In genomic region chr1:43486500-43486899, GRCm38 (mm10) we compare ENCODE assay signal across 28 mouse cellular contexts. TPM values are rescaled to one million over a fixed set of nuclear protein-coding genes. Genes with fewer than 3 reads are reported as not detected.
DNase-seq lines count a peak whose midpoint lies in the region; ATAC-seq and TF ChIP-seq lines count a peak whose summit lies in the region.
"Had no signal": no experiment of that assay in that cellular context is flagged by ENCODE, and none has a peak within 500 bp of the region (broad histone marks: within the 10 kb centered on the region; RNA-seq: fewer than 3 reads in every experiment).

No protein-coding gene starts in this region.

- H3K4me2 ChIP-seq in intestine, embryonic 16.5 days (ENCODE audit: low read depth, low read length) = no peak overlapping the region
- no peak overlapping the region for H3K4me2 ChIP-seq in liver, embryonic 14.5 days (ENCODE audit: low read depth)
- H3K4me2 ChIP-seq in stomach, embryonic 15.5 days = no peak overlapping the region
- H3K4me2 ChIP-seq: heart, embryonic 15.5 days; limb, embryonic 12.5 days; midbrain, embryonic 11.5 days; neural tube, embryonic 13.5 days had no signal

- 46% methylated on average over 3 of the region's 3 CpGs for WGBS in intestine, embryonic 16.5 days
- WGBS in liver, embryonic 14.5 days (ENCODE audit: insufficient replicate concordance) = 56% methylated on average over 3 of the region's 3 CpGs
- 57% methylated on average over 3 of the region's 3 CpGs for WGBS in stomach, embryonic 15.5 days

- H3K27me3 ChIP-seq in intestine, embryonic 16.5 days (replicated peaks; ENCODE audit: control insufficient read depth, insufficient read depth, low read length) = no peaks in the 10 kb centered on the region
- no peaks in the 10 kb centered on the region for H3K27me3 ChIP-seq in liver, embryonic 14.5 days (ENCODE audit: control insufficient read depth, insufficient read depth, low read length)
- no peaks in the 10 kb centered on the region for H3K27me3 ChIP-seq in stomach, embryonic 15.5 days (replicated peaks)
- H3K27me3 ChIP-seq: heart, embryonic 15.5 days; limb, embryonic 12.5 days; neural tube, embryonic 13.5 days; Patski had no signal

- no peak overlapping the region for H3K9ac ChIP-seq in intestine, embryonic 16.5 days (ENCODE audit: low read depth, low read length)
- H3K9ac ChIP-seq in liver, embryonic 14.5 days (replicated peaks) = no peak overlapping the region
- no peak overlapping the region for H3K9ac ChIP-seq in stomach, embryonic 15.5 days
- H3K9ac ChIP-seq: heart, embryonic 15.5 days; limb, embryonic 12.5 days; neural tube, embryonic 13.5 days had no signal

- no peak overlapping the region for H3K4me3 ChIP-seq in layer of hippocampus, adult 2 months
- H3K4me3 ChIP-seq in intestine, embryonic 16.5 days (ENCODE audit: low read length) = no peak overlapping the region
- H3K4me3 ChIP-seq in liver, embryonic 14.5 days (ENCODE audit: insufficient read depth in 1 of 2, low read depth in 2 of 2, low read length in 2 of 2) = no peak overlapping the region
- no peak overlapping the region for H3K4me3 ChIP-seq in stomach, embryonic 15.5 days (replicated peaks)
- H3K4me3 ChIP-seq: heart, embryonic 10.5 days; heart, embryonic 15.5 days; limb, embryonic 12.5 days; neural tube, embryonic 13.5 days had no signal

- peaks cover 25% of the 10 kb centered on the region for H3K4me1 ChIP-seq in intestine, embryonic 16.5 days (ENCODE audit: control insufficient read depth, insufficient read depth, low read length)
- H3K4me1 ChIP-seq in liver, embryonic 14.5 days (replicated peaks; ENCODE audit: control insufficient read depth in 2 of 2, insufficient read depth in 2 of 2, low read length in 1 of 2) = peaks cover 12 to 27% of the 10 kb centered on the region in 2 experiments
- peaks cover 23% of the 10 kb centered on the region; the same call in 1 of the 2 replicates for H3K4me1 ChIP-seq in stomach, embryonic 15.5 days

- peak overlapping the region; percentile 73; the same call in 1 of the 2 replicates for H3K27ac ChIP-seq in layer of hippocampus, adult 2 months
- H3K27ac ChIP-seq in intestine, embryonic 16.5 days (ENCODE audit: low read length) = peak overlapping the region; percentile 52; the same call in 1 of the 2 replicates
- no peak overlapping the region for H3K27ac ChIP-seq in liver, embryonic 14.5 days
- no peak overlapping the region for H3K27ac ChIP-seq in stomach, embryonic 15.5 days
- H3K27ac ChIP-seq: heart, embryonic 10.5 days; heart, embryonic 15.5 days; limb, embryonic 12.5 days; neural tube, embryonic 13.5 days had no signal

- peak; percentile 94 for ATAC-seq in intestine, embryonic 16.5 days
- ATAC-seq in liver, embryonic 14.5 days (ENCODE audit: insufficient read depth) = peak; percentile 61
- ATAC-seq in stomach, embryonic 15.5 days (ENCODE audit: insufficient read depth, low FRiP score, low read depth) = peak; percentile 40; the same call in 1 of the 2 replicates
- ATAC-seq in frontal cortex, adult (ENCODE audit: low TSS enrichment) = no peak
- no peak for ATAC-seq in activated CD4-positive, CD25-positive, alpha-beta regulatory T cell, adult 4 months
- ATAC-seq: forebrain, embryonic 14.5 days; hindbrain, embryonic 16.5 days; Patski had no signal

- H3K9me3 ChIP-seq in intestine, embryonic 16.5 days (ENCODE audit: control insufficient read depth, low read length) = no peaks in the 10 kb centered on the region
- H3K9me3 ChIP-seq in liver, embryonic 14.5 days (ENCODE audit: control insufficient read depth, low read length) = no peaks in the 10 kb centered on the region
- no peaks in the 10 kb centered on the region for H3K9me3 ChIP-seq in stomach, embryonic 15.5 days
- H3K9me3 ChIP-seq: heart, embryonic 10.5 days; heart, embryonic 15.5 days; limb, embryonic 12.5 days; neural tube, embryonic 13.5 days had no signal

- TF ChIP-seq EP300 in liver, embryonic 14.5 days (IDR thresholded peaks at IDR 0.05; ENCODE audit: low read depth) = no peak

- no peaks in the 10 kb centered on the region for H3K36me3 ChIP-seq in intestine, embryonic 16.5 days (ENCODE audit: control insufficient read depth, insufficient read depth, low read length)
- no peaks in the 10 kb centered on the region for H3K36me3 ChIP-seq in liver, embryonic 14.5 days (replicated peaks; ENCODE audit: control insufficient read depth, insufficient read depth, low read depth)
- H3K36me3 ChIP-seq in stomach, embryonic 15.5 days = no peaks in the 10 kb centered on the region
- H3K36me3 ChIP-seq: heart, embryonic 15.5 days; limb, embryonic 12.5 days; neural tube, embryonic 13.5 days had no signal

- no peak for TF ChIP-seq CTCF in layer of hippocampus, adult 2 months (conservative IDR thresholded peaks at IDR 0.05)
- TF ChIP-seq CTCF in liver, embryonic 14.5 days (IDR thresholded peaks at IDR 0.05; ENCODE audit: low read depth) = no peak

- DNase-seq in layer of hippocampus, adult 2 months (ENCODE audit: low spot score in 2 of 2) = no peak
- DNase-seq in layer of hippocampus, postnatal 25 days (ENCODE audit: extremely low spot score in 1 of 2, low spot score in 1 of 2) = no peak
- no peak for DNase-seq in liver, embryonic 14.5 days (ENCODE audit: low read depth in 3 of 3, low spot score in 3 of 3)
- no peak for DNase-seq in right cerebral cortex, postnatal 14 days
- DNase-seq: adrenal gland, postnatal 25 days; cerebellum, adult 11-12 months; cerebellum, postnatal 10 days; gastrocnemius, postnatal 25 days; heart, adult 11 months; kidney, adult 11 months; kidney, postnatal 10 days; layer of hippocampus, adult 9-11 months; lung, adult 2 months; lung, postnatal 14 days; thymus, adult 2 months; thymus, postnatal 36 days had no signal

RNA-seq across cellular contexts. Expression of gene Nck2, which starts 42.1 kb away (rescaled TPM):
- 10 to 100 TPM; 55.6 to 56.3 TPM for total RNA-seq in layer of hippocampus, adult 2 months (2021)
- 10 to 100 TPM; 54.3 to 61.0 TPM for total RNA-seq in layer of hippocampus, postnatal 25 days (2021)
- polyA plus RNA-seq in intestine, embryonic 16.5 days (2015; fragmentation: Nextera tagmentation; extraction: Ambion mirVana) = 21.5 and 25.2 TPM in 2 replicates
- polyA plus RNA-seq in liver, embryonic 14.5 days (2012; rRNA removed) = 8.4 and 9.2 TPM in 2 replicates
- 9.0 and 10.5 TPM in 2 replicates for polyA plus RNA-seq in liver, embryonic 14.5 days (2014; fragmentation: Nextera tagmentation; extraction: Ambion mirVana)
- polyA plus RNA-seq in stomach, embryonic 15.5 days (2015; fragmentation: Nextera tagmentation; extraction: Ambion mirVana) = 41.3 and 42.2 TPM in 2 replicates
- polyA plus RNA-seq in activated CD4-positive, CD25-positive, alpha-beta regulatory T cell, adult 4 months (2017; shearing (Covaris generic)) = 10 to 100 TPM; 18.5 to 24.0 TPM

Comparison
In these comparisons a context has a peak if more than half of its experiments do, and no peak if none do; other contexts are left out.
1. H3K27ac ChIP-seq: peak in layer of hippocampus, adult 2 months (single experiment) and intestine, embryonic 16.5 days (single experiment); none in liver, embryonic 14.5 days (single experiment) and stomach, embryonic 15.5 days (single experiment).
2. ATAC-seq: peak in intestine, embryonic 16.5 days (single experiment), liver, embryonic 14.5 days (single experiment) and stomach, embryonic 15.5 days (single experiment); none in frontal cortex, adult (single experiment) and activated CD4-positive, CD25-positive, alpha-beta regulatory T cell, adult 4 months (single experiment).